Mouse (Mus musculus) forebrain, embryonic 11.5 days (tissue): ENCODE measurements around the gene Rsrp1. TPM values are rescaled to one million over a fixed set of nuclear protein-coding genes. Genes with fewer than 3 reads are reported as not detected.
A peak's percentile ranks its signal among the peaks of the same experiment; 100 is the strongest.

Experiments used
- ATAC-seq: fragments of 200-750 bp; cut with Nextera tagmentation; replicated peaks from 2 replicates; pipeline ENCODE4 v1.8.0; 2017; ENCODE audit warnings: moderate TSS enrichment; ENCODE audit not compliant: low FRiP score
- DNase-seq: peaks from one replicate; pipeline ENCODE4 v3.0.0-alpha.2; 2017; ENCODE audit warnings: low spot score
- H3K27ac ChIP-seq: fragments of 300-500 bp; sonication (generic); 2 replicates; pipeline ENCODE4 v1.5.1; 2014; ENCODE audit warnings: low read depth, low read length
- H3K27me3 ChIP-seq: fragments of 300-500 bp; sonication (generic); 2 replicates; pipeline ENCODE4 v1.6.1; 2014; ENCODE audit warnings: mild to moderate bottlenecking, low read length, mixed read lengths; ENCODE audit not compliant: control insufficient read depth, insufficient read depth
- H3K36me3 ChIP-seq: fragments of 300-500 bp; sonication (generic); 2 replicates; pipeline ENCODE4 v1.6.1; 2014; ENCODE audit warnings: mild to moderate bottlenecking, low read length, moderate library complexity, mixed read lengths; ENCODE audit not compliant: control insufficient read depth, insufficient read depth
- H3K4me1 ChIP-seq: fragments of 300-500 bp; sonication (generic); replicated peaks from 2 replicates; pipeline ENCODE4 v1.6.1; 2014; ENCODE audit warnings: low read length, mixed read lengths; ENCODE audit not compliant: control insufficient read depth, insufficient read depth
- H3K4me2 ChIP-seq: fragments of 300-500 bp; sonication (generic); 2 replicates; pipeline ENCODE4 v1.6.1; 2014; ENCODE audit warnings: low read depth, mild to moderate bottlenecking, low read length, moderate library complexity, mixed read lengths; ENCODE audit not compliant: severe bottlenecking
- H3K4me3 ChIP-seq: fragments of 300-500 bp; sonication (generic); 2 replicates; pipeline ENCODE4 v1.5.1; 2014; ENCODE audit warnings: low read depth, low read length
- H3K9ac ChIP-seq: fragments of 300-500 bp; sonication (generic); 2 replicates; pipeline ENCODE4 v1.6.1; 2014; ENCODE audit warnings: low read length
- H3K9me3 ChIP-seq: fragments of 300-500 bp; sonication (generic); 2 replicates; pipeline ENCODE4 v1.6.1; 2016; ENCODE audit warnings: low read length, mixed read lengths; ENCODE audit not compliant: control insufficient read depth
- WGBS: fragments of 180-500 bp; shearing (Covaris S2); extraction: QIAGEN DNeasy Blood & Tissue Kit; methylation state at CpG from one replicate; pipeline ENCODE4 v1.1.7; 2014; 5-methylcytosine and 5-hydroxymethylcytosine counted together
- polyA plus RNA-seq: library from polyadenylated mRNA; unstranded; fragments of >200 nt; fragmentation: Nextera tagmentation; extraction: Ambion mirVana; gene quantifications from 2 replicates; pipeline ENCODE4 v1.2.1, GENCODE M21; 2014

Rsrp1 gene
- polyA plus RNA-seq, 1 experiment from 2014 or later = 356 TPM

- H3K9ac ChIP-seq = no peak overlapping the region
These were observed 1.8 kb downstream of the Rsrp1 start for GRCm38 (mm10) chr4:134925206-134925605.

GRCm38 (mm10) chr4:134927815-134928463 is 4.5 kb downstream of the Rsrp1 start:
- Histone ChIP-seq H3K4me1 (peaks cover 12% of the 10 kb centered on the region), H3K9me3 (no peaks in the 10 kb centered on the region), H3K36me3 (peaks cover 11% of the 10 kb centered on the region), H3K9ac (no peak overlapping the region), H3K27ac (no peak overlapping the region), H3K4me2 (no peak overlapping the region), H3K27me3 (no peaks in the 10 kb centered on the region), H3K4me3 (no peak overlapping the region)
- DNase-seq = no peak
- 71% methylated on average over 5 of the region's 5 CpGs for WGBS
- no peak for ATAC-seq

More at GRCm38 (mm10) chr4:134925206-134925605, 1.8 kb downstream of the Rsrp1 start:
- no peak for ATAC-seq
- Histone ChIP-seq H3K4me1 (peaks cover 9% of the 10 kb centered on the region), H3K9me3 (no peaks in the 10 kb centered on the region), H3K27ac (no peak overlapping the region), H3K4me3 (peak overlapping the region; percentile 20; the same call in 1 of the 2 replicates), H3K36me3 (peaks cover 11% of the 10 kb centered on the region), H3K4me2 (peak overlapping the region; percentile 88; the same call in 1 of the 2 replicates), H3K27me3 (no peaks in the 10 kb centered on the region)
- DNase-seq = no peak
- 86% methylated on average over 8 of the region's 8 CpGs for WGBS

GRCm38 (mm10) chr4:134928464-134928836 is 5.1 kb downstream of the Rsrp1 start:
- peaks cover 11% of the 10 kb centered on the region for H3K36me3 ChIP-seq
- WGBS = 83% methylated on average over 1 of the region's 1 CpGs
- no peak overlapping the region for H3K9ac ChIP-seq
- DNase-seq = no peak
- H3K27me3 ChIP-seq = no peaks in the 10 kb centered on the region
- H3K4me1 ChIP-seq = peaks cover 12% of the 10 kb centered on the region
- H3K27ac ChIP-seq = no peak overlapping the region
- no peaks in the 10 kb centered on the region for H3K9me3 ChIP-seq
- H3K4me3 ChIP-seq = no peak overlapping the region
- ATAC-seq = no peak
- H3K4me2 ChIP-seq = no peak overlapping the region

GRCm38 (mm10) chr4:134929536-134929935 is 6.1 kb downstream of the Rsrp1 start:
- H3K9ac ChIP-seq = no peak overlapping the region

GRCm38 (mm10) chr4:134930190-134930589 is 6.8 kb downstream of the Rsrp1 start:
- Histone ChIP-seq H3K9ac (no peak overlapping the region; the same call in 1 of the 2 replicates), H3K4me3 (peak overlapping the region; percentile 95), H3K36me3 (peaks cover 14% of the 10 kb centered on the region), H3K27ac (0 out of 2 replicates have a peak overlapping the region, but pooled peaks have one; percentile 25), H3K27me3 (no peaks in the 10 kb centered on the region), H3K4me1 (peaks cover 11% of the 10 kb centered on the region), H3K9me3 (no peaks in the 10 kb centered on the region), H3K4me2 (peak overlapping the region; percentile 92)
- ATAC-seq = no peak; the same call in 1 of the 2 replicates
- WGBS = 32% methylated on average over 9 of the region's 9 CpGs
- no peak for DNase-seq

More at GRCm38 (mm10) chr4:134929536-134929935, 6.1 kb downstream of the Rsrp1 start:
- no peaks in the 10 kb centered on the region for H3K27me3 ChIP-seq
- no peak for DNase-seq
- peaks cover 11% of the 10 kb centered on the region for H3K36me3 ChIP-seq
- ATAC-seq = no peak
- peaks cover 12% of the 10 kb centered on the region for H3K4me1 ChIP-seq
- no peak overlapping the region for H3K4me3 ChIP-seq
- no peak overlapping the region for H3K27ac ChIP-seq
- no peaks in the 10 kb centered on the region for H3K9me3 ChIP-seq
- WGBS = 82% methylated on average over 4 of the region's 4 CpGs
- H3K4me2 ChIP-seq = no peak overlapping the region

GRCm38 (mm10) chr4:134930684-134931481 is 7.5 kb downstream of the Rsrp1 start, which contains the start of gene Syf2:
Gene Syf2 (plus strand): TSS chr4:134930898.
- ATAC-seq (peak; percentile 95), DNase-seq (peak; percentile 98)
- Histone ChIP-seq H3K4me3 (peak within 1 kb of the TSS; percentile 95), H3K36me3 (peaks cover 12% of the 10 kb centered on the region), H3K9ac (peak within 1 kb of the TSS; percentile 83), H3K4me2 (peak within 1 kb of the TSS; percentile 92), H3K27ac (peak within 1 kb of the TSS; percentile 25; the same call in 1 of the 2 replicates), H3K9me3 (no peaks in the 10 kb centered on the region), H3K27me3 (no peaks in the 10 kb centered on the region), H3K4me1 (peaks cover 6% of the 10 kb centered on the region; the same call in 1 of the 2 replicates)
- WGBS = under 1% methylated on average over 68 of the region's 68 CpGs

- H3K27me3 ChIP-seq = no peaks in the 10 kb centered on the region
- DNase-seq = no peak
- H3K4me3 ChIP-seq = no peak overlapping the region
- H3K4me2 ChIP-seq = no peak overlapping the region
- H3K36me3 ChIP-seq = peaks cover 7% of the 10 kb centered on the region; the same call in 1 of the 2 replicates
- WGBS = 79% methylated on average over 17 of the region's 17 CpGs
- ATAC-seq = no peak
- H3K9ac ChIP-seq = no peak overlapping the region
- no peaks in the 10 kb centered on the region for H3K9me3 ChIP-seq
- H3K27ac ChIP-seq = 0 out of 2 replicates have a peak overlapping the region, but pooled peaks have one; percentile 18
- H3K4me1 ChIP-seq = no peaks in the 10 kb centered on the region
These were observed 14.1 kb downstream of the Rsrp1 start for GRCm38 (mm10) chr4:134937240-134938176.

GRCm38 (mm10) chr4:134939900-134940299 is 16.5 kb downstream of the Rsrp1 start:
- 60% methylated on average over 9 of the region's 9 CpGs for WGBS
- H3K9me3 ChIP-seq = no peaks in the 10 kb centered on the region
- H3K27ac ChIP-seq = no peak overlapping the region
- no peak for DNase-seq
- no peak overlapping the region for H3K9ac ChIP-seq
- H3K36me3 ChIP-seq = peaks cover 5% of the 10 kb centered on the region; the same call in 1 of the 2 replicates
- H3K4me1 ChIP-seq = no peaks in the 10 kb centered on the region
- no peak for ATAC-seq
- no peak overlapping the region for H3K4me3 ChIP-seq
- H3K27me3 ChIP-seq = no peaks in the 10 kb centered on the region
- no peak overlapping the region for H3K4me2 ChIP-seq
